Mouse (Mus musculus) G1E (cell line): ENCODE measurements around the gene B3gat2. TPM values are rescaled to one million over a fixed set of nuclear protein-coding genes. Genes with fewer than 3 reads are reported as not detected.

Experiments
- ATAC-seq: 2 replicates; pipeline ENCODE4 v1.8.0; 2016; ENCODE audit warnings: mild to moderate bottlenecking; ENCODE audit not compliant: insufficient number of reproducible peaks, poor library complexity, low FRiP score, severe bottlenecking; ENCODE audit errors: extremely low read depth
- DNase-seq: peaks from one replicate; pipeline ENCODE4 v3.0.0; 2012; ENCODE audit warnings: low spot score
- H3K27me3 ChIP-seq: 2 replicates; pipeline ENCODE4 v1.6.1; 2012; ENCODE audit warnings: mild to moderate bottlenecking, low read length, inconsistent platforms; ENCODE audit not compliant: insufficient read depth
- H3K36me3 ChIP-seq: replicated peaks from 2 replicates; pipeline ENCODE3; 2012; ENCODE audit warnings: mild to moderate bottlenecking, inconsistent platforms
- H3K4me1 ChIP-seq: 2 replicates; pipeline ENCODE4 v1.6.1; 2012; ENCODE audit warnings: low read depth, low read length, inconsistent platforms, mixed read lengths; ENCODE audit not compliant: insufficient read depth
- H3K4me3 ChIP-seq: 2 replicates; pipeline ENCODE4 v1.5.1; 2012; ENCODE audit warnings: low read depth, mild to moderate bottlenecking, inconsistent platforms, low read length, moderate library complexity, mixed read lengths
- H3K9me3 ChIP-seq: replicated peaks from 2 replicates; pipeline ENCODE4 v1.6.1; 2012; ENCODE audit warnings: inconsistent platforms
- CTCF ChIP-seq: IDR thresholded peaks from 2 replicates; pipeline ENCODE4 v1.5.1; 2012; ENCODE audit warnings: low read depth, low read length, inconsistent platforms, mixed read lengths
- GATA1 ChIP-seq: IDR thresholded peaks from 2 replicates; pipeline ENCODE4 v1.6.1; 2012; ENCODE audit warnings: borderline replicate concordance, low read length, inconsistent platforms, mixed read lengths
- GATA2 ChIP-seq: IDR thresholded peaks from 2 replicates; pipeline ENCODE4 v1.6.1; 2012; ENCODE audit warnings: low read depth, low read length, inconsistent platforms, borderline replicate concordance
- POLR2AphosphoS5 ChIP-seq: IDR thresholded peaks from 2 replicates; pipeline ENCODE4 v1.6.1; 2012; ENCODE audit warnings: low read depth, low read length, inconsistent platforms; ENCODE audit not compliant: insufficient replicate concordance
- TAL1 ChIP-seq: conservative IDR thresholded peaks from 2 replicates; pipeline ENCODE4 v1.6.1; 2012; ENCODE audit warnings: low read depth, low read length, inconsistent platforms, mixed read lengths
- polyA plus RNA-seq: library from polyadenylated mRNA; stranded (reverse); fragments of >175 nt; gene quantifications from 2 replicates; pipeline ENCODE4 v1.2.3, GENCODE M21; 2012
- total RNA-seq, 2 experiments: library from RNA; stranded (forward) in 1 of 2; stranded (reverse) in 1 of 2; fragments of 200-1000 nt in 1 of 2; fragments of >200 nt in 1 of 2; fragmentation: Nextera tagmentation in 1 of 2; gene quantifications; 2 replicates each; pipeline ENCODE4 v1.2.3; 2014 to 2017

B3gat2 gene
- total and polyA plus RNA-seq, 3 experiments, result 0.01 to 0.22 TPM; not detected in 1

DNA sequence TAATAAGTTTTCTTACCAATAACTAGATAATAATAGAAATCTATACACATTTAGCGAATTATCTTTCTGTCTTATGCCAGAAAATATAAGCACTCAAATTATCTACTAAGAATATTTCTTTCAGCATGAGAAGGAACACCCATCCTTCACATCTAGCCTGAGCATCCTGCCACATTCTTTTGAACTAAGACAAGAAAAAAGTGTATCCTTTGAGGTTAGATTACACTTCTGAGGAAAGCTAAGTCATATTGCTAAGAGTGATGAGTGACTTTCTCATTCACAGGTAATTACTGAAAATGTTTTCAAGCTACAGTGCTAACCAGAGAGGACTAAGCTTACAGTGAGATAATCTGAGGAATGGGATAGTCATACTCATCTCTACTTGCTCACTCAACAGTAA, 121.1 kb downstream of the B3gat2 start:
- Histone ChIP-seq H3K36me3 (peaks cover 28% of the 10 kb centered on the region), H3K4me1 (peaks cover 9% of the 10 kb centered on the region; the same call in 1 of the 2 replicates), H3K9me3 (no peaks in the 10 kb centered on the region), H3K4me3 (no peak overlapping the region), H3K27me3 (no peaks in the 10 kb centered on the region)
- ATAC-seq (no peak), DNase-seq (no peak)
- TF ChIP-seq CTCF, result no peak
- no peak for TF ChIP-seq TAL1
- no peak for TF ChIP-seq GATA2
- TF ChIP-seq GATA1, result no peak
- no peak for TF ChIP-seq POLR2AphosphoS5

DNA sequence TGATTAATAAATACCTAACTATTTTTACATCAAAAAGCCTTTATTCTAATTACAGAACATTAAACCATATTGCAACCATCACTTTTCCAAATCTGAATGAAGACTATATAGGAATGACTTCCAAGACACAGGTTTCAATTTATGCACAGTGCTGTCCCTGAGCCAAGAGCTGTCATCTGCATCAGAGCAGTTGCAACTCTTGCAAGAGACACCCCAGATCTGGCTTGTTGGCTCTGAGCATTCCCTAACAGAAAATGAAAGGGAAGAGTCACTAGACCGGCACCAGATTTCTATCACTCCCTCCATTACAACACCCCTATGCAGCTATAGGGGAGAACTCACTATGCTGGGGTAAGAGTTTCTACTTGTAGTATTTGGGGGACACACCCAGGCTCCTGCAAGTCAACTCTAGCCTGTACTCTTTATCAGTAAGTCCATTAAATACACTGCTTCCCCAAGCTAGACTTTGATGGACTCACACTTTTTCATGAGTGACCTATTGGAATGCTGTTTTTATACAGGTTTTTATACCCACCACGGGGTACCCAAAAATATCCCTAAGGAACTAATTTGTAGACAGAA, 122.6 kb downstream of the B3gat2 start:
- no peaks in the 10 kb centered on the region for H3K9me3 ChIP-seq
- peaks cover 9% of the 10 kb centered on the region; the same call in 1 of the 2 replicates for H3K4me1 ChIP-seq
- H3K4me3 ChIP-seq, result no peak overlapping the region
- DNase-seq, result no peak
- no peaks in the 10 kb centered on the region for H3K27me3 ChIP-seq
- no peak for ATAC-seq
- peaks cover 22% of the 10 kb centered on the region for H3K36me3 ChIP-seq
- TF ChIP-seq POLR2AphosphoS5 (no peak), GATA2 (no peak), CTCF (no peak), TAL1 (no peak), GATA1 (no peak)

DNA sequence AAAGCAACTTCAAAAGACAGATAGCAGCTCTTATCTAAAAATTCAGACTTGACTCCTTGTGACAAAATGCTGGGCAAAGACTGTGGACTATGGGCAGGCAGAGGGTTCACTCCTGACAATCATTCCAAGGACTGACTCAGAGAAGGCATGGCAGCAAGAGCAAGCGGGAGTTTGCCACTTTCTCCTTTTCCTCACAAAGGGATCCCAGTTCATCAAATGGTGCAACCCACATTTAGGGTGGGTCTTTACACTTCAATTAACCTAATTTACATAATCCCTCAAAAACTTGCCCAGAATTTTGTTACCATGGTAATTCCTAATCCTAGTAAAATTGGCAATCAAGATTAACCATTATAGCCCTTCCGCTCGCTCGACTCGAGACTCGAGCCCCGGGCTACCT, 123.4 kb downstream of the B3gat2 start:
- ATAC-seq, result peak; percentile 15; the same call in 1 of the 2 replicates

DNA sequence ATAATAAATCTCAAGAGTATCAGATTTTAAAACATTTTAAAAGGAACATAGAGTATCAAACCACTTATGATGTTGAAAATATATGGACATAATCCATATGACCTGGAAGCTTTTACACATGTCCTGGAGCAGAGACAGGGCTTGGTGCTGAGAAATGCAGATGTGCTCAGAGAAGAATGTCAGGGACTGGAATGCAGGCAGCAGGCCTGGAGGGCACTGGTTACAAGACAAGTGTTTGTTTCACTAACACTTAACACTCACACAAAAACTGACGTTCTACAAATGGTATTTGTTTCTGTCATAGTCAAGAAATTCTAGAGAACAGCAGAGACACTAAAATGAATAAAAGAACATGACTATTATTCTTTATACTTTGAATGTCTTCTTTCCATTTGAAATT, 130.5 kb downstream of the B3gat2 start:
- no peak for TF ChIP-seq GATA2
- TF ChIP-seq TAL1, result no peak
- TF ChIP-seq CTCF, result no peak
- TF ChIP-seq POLR2AphosphoS5, result no peak
- no peak for TF ChIP-seq GATA1
- H3K4me1 ChIP-seq, result peaks cover 23% of the 10 kb centered on the region
- ATAC-seq (no peak), DNase-seq (no peak)
- no peak overlapping the region for H3K4me3 ChIP-seq
- H3K9me3 ChIP-seq, result no peaks in the 10 kb centered on the region
- H3K27me3 ChIP-seq, result no peaks in the 10 kb centered on the region
- H3K36me3 ChIP-seq, result peaks cover 30% of the 10 kb centered on the region

More for the DNA sequence above, 123.4 kb downstream of the B3gat2 start:
- no peak for TF ChIP-seq GATA1
- TF ChIP-seq CTCF, result no peak
- no peak for TF ChIP-seq POLR2AphosphoS5
- TF ChIP-seq GATA2, result no peak
- no peak for TF ChIP-seq TAL1
- H3K36me3 ChIP-seq, result peaks cover 15% of the 10 kb centered on the region
- no peak overlapping the region for H3K4me3 ChIP-seq
- H3K4me1 ChIP-seq, result peaks cover 9% of the 10 kb centered on the region; the same call in 1 of the 2 replicates
- H3K27me3 ChIP-seq, result no peaks in the 10 kb centered on the region
- no peak for DNase-seq
- H3K9me3 ChIP-seq, result no peaks in the 10 kb centered on the region

Other genes starting within 250 kb of the B3gat2 start
- gene Smap1, start 160.6 kb downstream of the B3gat2 start, total RNA-seq (2014; fragmentation: Nextera tagmentation), result 382 and 473 TPM in 2 replicates
- gene Smap1, start 160.6 kb downstream of the B3gat2 start, total RNA-seq (2017), result 80.9 and 98.0 TPM in 2 replicates
- gene Smap1, start 160.6 kb downstream of the B3gat2 start, polyA plus RNA-seq, result 34.7 and 37.6 TPM in 2 replicates
- gene Sdhaf4, start 243.9 kb downstream of the B3gat2 start, total RNA-seq (2014; fragmentation: Nextera tagmentation), result 21.3 and 44.1 TPM in 2 replicates
- gene Sdhaf4, start 243.9 kb downstream of the B3gat2 start, total RNA-seq (2017), result 45.7 and 50.3 TPM in 2 replicates
- gene Sdhaf4, start 243.9 kb downstream of the B3gat2 start, polyA plus RNA-seq, result 1.1 and 1.2 TPM in 2 replicates